Mouse (Mus musculus) lung, postnatal 0 days (tissue): Measurements from ENCODE around the gene Slc1a7.

Source experiments
- CTCF ChIP-seq: IDR thresholded peaks from 2 replicates; pipeline ENCODE4 v1.5.1; 2016; ENCODE audit warnings: antibody characterized with exemption, mild to moderate bottlenecking
- EP300 ChIP-seq: IDR thresholded peaks from 2 replicates; pipeline ENCODE4 v1.6.1; 2016; ENCODE audit warnings: antibody characterized with exemption, mild to moderate bottlenecking, control low read depth

DNA sequence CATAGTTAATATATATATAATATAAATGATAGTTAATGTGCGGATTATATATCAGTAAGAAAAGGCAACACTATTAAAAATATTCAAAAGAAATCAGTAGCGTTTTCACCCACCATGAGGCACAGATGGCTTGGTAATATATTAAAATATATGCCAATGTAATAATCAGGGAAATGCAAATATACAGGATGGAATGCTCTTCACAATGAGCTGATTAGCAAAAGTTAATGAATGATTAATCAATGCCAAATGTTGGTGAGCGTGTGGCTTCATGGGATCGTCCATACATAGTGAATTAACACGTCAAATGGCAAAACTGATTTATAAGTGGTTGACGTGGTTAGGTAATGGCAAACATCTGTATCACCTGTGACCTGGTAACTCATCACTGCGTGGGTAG is 9.6 kb upstream of the Slc1a7 start:
- TF ChIP-seq CTCF = no peak
- TF ChIP-seq EP300 = no peak
